Mouse (Mus musculus) ovary, postnatal 14 days (tissue): ENCODE measurements at regions not wholly inside any gene's neighbourhood (a gene's known extent, or its start where the extent isn't known, plus 50 kb on each side); places are given as distances from the start of the nearest gene placed in this dataset.

Source experiments
- DNase-seq: peaks from one replicate; pipeline ENCODE4 v3.0.0; 2022; ENCODE audit warnings: low spot score

DNA sequence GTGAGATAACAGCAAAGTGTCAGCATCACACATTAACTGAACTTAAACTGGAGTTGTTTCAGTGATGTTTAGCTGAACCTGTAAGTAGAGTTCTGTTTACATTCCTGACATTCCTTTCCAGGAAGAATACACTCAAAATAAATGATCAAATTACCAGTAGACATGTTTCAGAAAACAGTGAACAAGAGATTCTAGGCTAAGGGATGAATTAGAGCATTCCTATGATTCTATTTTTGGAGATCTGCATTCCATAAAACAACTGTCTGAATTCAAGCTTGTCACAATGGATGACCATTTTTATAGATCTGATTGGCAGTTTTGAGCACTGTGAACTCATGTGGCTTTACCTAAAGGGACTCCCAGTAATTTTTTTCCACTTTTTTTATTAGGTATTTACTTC, 125.0 kb upstream of the Gm765 start:
- DNase-seq, result no peak

- DNase-seq, result no peak
These were observed 109.7 kb upstream of the Gm765 start for GRCm38 (mm10) chr6:98452277-98452676.

GRCm38 (mm10) chr6:98435676-98436075, 93.1 kb upstream of the Gm765 start:
- DNase-seq, result no peak

DNA sequence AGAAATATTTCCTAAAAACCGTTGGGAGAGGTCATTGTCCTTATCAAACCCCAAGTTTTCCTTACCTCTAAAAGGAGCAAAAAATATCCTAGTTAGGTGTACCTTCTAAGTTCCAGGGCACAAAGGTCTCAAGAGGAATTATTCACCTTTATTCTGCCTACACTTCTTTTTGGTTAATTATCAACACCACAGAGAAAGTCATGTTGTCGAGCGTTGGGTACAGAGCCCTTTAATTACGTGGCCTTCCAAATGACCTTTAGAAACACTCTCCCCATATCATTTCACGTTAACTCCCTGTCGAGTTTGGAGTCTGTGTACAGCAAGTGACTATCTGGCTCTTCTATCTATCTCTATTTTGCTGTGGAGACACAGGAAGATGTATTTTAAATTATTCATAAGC, 90.7 kb upstream of the Gm765 start:
- DNase-seq, result no peak

DNA sequence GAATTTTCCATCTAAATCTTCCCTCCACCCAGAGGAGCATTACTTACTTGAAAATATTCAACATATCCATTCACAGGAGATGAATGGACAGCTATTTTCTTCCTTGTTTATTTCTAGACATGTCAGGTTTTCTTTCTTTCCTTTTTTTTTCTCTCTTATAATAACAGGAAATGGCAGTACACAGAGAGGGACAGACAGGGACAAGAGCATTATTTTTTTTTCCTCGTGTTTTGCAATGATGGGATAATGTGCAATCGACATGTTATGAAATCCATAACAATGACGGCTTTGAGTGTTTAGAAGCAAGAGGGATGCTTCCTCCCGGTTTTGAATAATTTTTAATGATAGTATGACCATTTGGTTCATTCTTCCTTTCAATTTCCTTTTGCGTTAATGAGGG, 86.6 kb upstream of the Gm765 start:
- no peak for DNase-seq

DNA sequence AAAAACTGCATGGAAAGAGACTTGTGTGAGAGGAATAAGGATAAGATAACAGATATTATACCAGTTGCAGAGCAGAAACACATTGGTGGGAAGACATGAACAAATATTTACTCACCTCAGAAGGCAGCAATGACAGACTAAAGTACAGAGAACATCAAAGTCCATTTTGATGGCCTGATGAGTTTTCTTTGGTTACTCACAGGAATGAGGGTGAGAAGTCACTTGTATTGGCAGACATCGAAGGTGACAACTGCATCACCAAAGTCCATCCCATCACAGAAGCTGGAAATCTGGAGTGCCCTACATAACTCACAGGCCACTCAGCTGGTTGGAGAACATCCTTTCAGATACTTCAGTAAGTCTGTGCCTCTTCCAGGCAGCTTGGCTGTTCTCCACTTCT, 60.1 kb upstream of the Gm765 start:
- DNase-seq, result no peak

- no peak for DNase-seq
These were observed 52.0 kb upstream of the Gm765 start for GRCm38 (mm10) chr6:98394589-98394988.
